19 mouse cellular contexts compared by ENCODE assay signal in genomic region chr1:186637304-186638213, GRCm38 (mm10).
DNase-seq lines count a peak whose midpoint lies in the region; ATAC-seq and TF ChIP-seq lines count a peak whose summit lies in the region.
"Had no signal": no experiment of that assay in that cellular context is flagged by ENCODE, and none has a peak within 500 bp of the region (broad histone marks: within the 10 kb centered on the region; RNA-seq: fewer than 3 reads in every experiment).

No protein-coding gene starts in this region.

- H3K4me1 ChIP-seq in heart, embryonic 13.5 days = peaks cover 25% of the 10 kb centered on the region
- no peaks in the 10 kb centered on the region; the same call in 1 of the 2 replicates for H3K4me1 ChIP-seq in kidney, postnatal 0 days (replicated peaks; ENCODE audit: insufficient read depth, low read length)

- H3K36me3 ChIP-seq in heart, embryonic 13.5 days = peaks cover 19% of the 10 kb centered on the region
- H3K36me3 ChIP-seq in kidney, postnatal 0 days (ENCODE audit: insufficient read depth, low read length) = no peaks in the 10 kb centered on the region
- H3K36me3 ChIP-seq: forebrain, embryonic 15.5 days; hindbrain, embryonic 13.5 days had no signal

- no peak overlapping the region for H3K4me2 ChIP-seq in heart, embryonic 13.5 days
- no peak overlapping the region for H3K4me2 ChIP-seq in kidney, postnatal 0 days (ENCODE audit: low read length)
- H3K4me2 ChIP-seq: forebrain, embryonic 15.5 days; hindbrain, embryonic 13.5 days had no signal

- no peak for ATAC-seq in heart, embryonic 13.5 days (ENCODE audit: extremely low read depth, insufficient number of reproducible peaks, low FRiP score, low TSS enrichment)
- no peak for ATAC-seq in kidney, postnatal 0 days (replicated peaks; ENCODE audit: low FRiP score, low read depth)
- ATAC-seq: forebrain, embryonic 15.5 days had no signal

- no peak overlapping the region for H3K9ac ChIP-seq in heart, embryonic 13.5 days
- no peak overlapping the region for H3K9ac ChIP-seq in kidney, postnatal 0 days (ENCODE audit: low read depth, low read length)
- H3K9ac ChIP-seq: forebrain, embryonic 15.5 days; hindbrain, embryonic 13.5 days had no signal

- H3K4me3 ChIP-seq in heart, embryonic 13.5 days = no peak overlapping the region
- H3K4me3 ChIP-seq in kidney, postnatal 0 days (replicated peaks; ENCODE audit: low read depth, low read length) = no peak overlapping the region
- H3K4me3 ChIP-seq: erythroblast, embryonic 14.5 days; forebrain, embryonic 15.5 days; hindbrain, embryonic 13.5 days had no signal

- no peak for TF ChIP-seq CTCF in kidney, postnatal 0 days (IDR thresholded peaks at IDR 0.05; ENCODE audit: low read depth)

- H3K9me3 ChIP-seq in heart, embryonic 13.5 days = no peaks in the 10 kb centered on the region
- no peaks in the 10 kb centered on the region for H3K9me3 ChIP-seq in kidney, postnatal 0 days (replicated peaks; ENCODE audit: low read length)
- H3K9me3 ChIP-seq: forebrain, embryonic 15.5 days; hindbrain, embryonic 13.5 days had no signal

- no peak for DNase-seq in heart, postnatal 4 days
- DNase-seq in kidney, postnatal 0 days (ENCODE audit: low spot score) = peak; percentile 39
- no peak for DNase-seq in kidney, postnatal 25 days
- peak; percentile 7 for DNase-seq in 3T3-L1 (ENCODE audit: low read depth, low spot score)
- peak; percentile 51 for DNase-seq in Muller cell, postnatal 12 days (ENCODE audit: inconsistent ontology term)
- no peak for DNase-seq in urinary bladder, postnatal 10 days (ENCODE audit: low spot score)
- no peak for DNase-seq in ovary, postnatal 36 days (ENCODE audit: low spot score)
- DNase-seq: adrenal gland, adult 2 months; adrenal gland, postnatal 25 days; cerebellum, adult 18-20 months; cerebellum, adult 9-11 months; cerebellum, postnatal 36 days; gastrocnemius, postnatal 14 days; kidney, adult 2 months had no signal

- H3K27me3 ChIP-seq in heart, embryonic 13.5 days (replicated peaks) = no peaks in the 10 kb centered on the region
- H3K27me3 ChIP-seq in kidney, postnatal 0 days (ENCODE audit: insufficient read depth, low read length) = no peaks in the 10 kb centered on the region
- H3K27me3 ChIP-seq: forebrain, embryonic 15.5 days; hindbrain, embryonic 13.5 days had no signal

- H3K27ac ChIP-seq in heart, embryonic 13.5 days (replicated peaks) = 0 out of 2 replicates have a peak overlapping the region, but pooled peaks have one; percentile 4
- no peak overlapping the region for H3K27ac ChIP-seq in kidney, postnatal 0 days
- H3K27ac ChIP-seq: forebrain, embryonic 15.5 days; hindbrain, embryonic 13.5 days; hindbrain, postnatal 0 days had no signal

- WGBS in heart, embryonic 13.5 days = 59% methylated on average over 12 of the region's 12 CpGs
- WGBS in kidney, postnatal 0 days = 41% methylated on average over 12 of the region's 12 CpGs

Comparison
In these comparisons a context has a peak if more than half of its experiments do, and no peak if none do; other contexts are left out.
1. DNase-seq: peak in kidney, postnatal 0 days (single experiment), 3T3-L1 (single experiment) and Muller cell, postnatal 12 days (single experiment); none in heart, postnatal 4 days (single experiment), kidney, postnatal 25 days (0 of 2), urinary bladder, postnatal 10 days (single experiment) and ovary, postnatal 36 days (single experiment).